Mouse (Mus musculus) hindbrain, embryonic 15.5 days (tissue): Measurements from ENCODE around the gene Cpne5. TPM values are rescaled to one million over a fixed set of nuclear protein-coding genes. Genes with fewer than 3 reads are reported as not detected.

Source experiments
- ATAC-seq: fragments of 200-750 bp; cut with Nextera tagmentation; 2 replicates; pipeline ENCODE4 v1.8.0; 2017; ENCODE audit warnings: low read depth, moderate number of reproducible peaks, moderate TSS enrichment; ENCODE audit not compliant: low FRiP score
- H3K27ac ChIP-seq: fragments of 300-500 bp; sonication (generic); replicated peaks from 2 replicates; pipeline ENCODE4 v1.5.1; 2015; ENCODE audit warnings: mild to moderate bottlenecking, inconsistent platforms
- H3K27me3 ChIP-seq: fragments of 300-500 bp; sonication (generic); 2 replicates; pipeline ENCODE4 v1.6.1; 2015; ENCODE audit warnings: control low read depth, inconsistent platforms
- H3K36me3 ChIP-seq: fragments of 300-500 bp; sonication (generic); 2 replicates; pipeline ENCODE4 v1.6.1; 2015; ENCODE audit warnings: control low read depth, inconsistent platforms
- H3K4me1 ChIP-seq: fragments of 300-500 bp; sonication (generic); replicated peaks from 2 replicates; pipeline ENCODE4 v1.6.1; 2015; ENCODE audit warnings: control low read depth, inconsistent platforms
- H3K4me2 ChIP-seq: fragments of 300-500 bp; sonication (generic); 2 replicates; pipeline ENCODE4 v1.6.1; 2015; ENCODE audit warnings: moderate library complexity, mild to moderate bottlenecking, inconsistent platforms
- H3K4me3 ChIP-seq: fragments of 300-500 bp; sonication (generic); 2 replicates; pipeline ENCODE4 v1.5.1; 2015; ENCODE audit warnings: mild to moderate bottlenecking, inconsistent platforms
- H3K9ac ChIP-seq: fragments of 300-500 bp; sonication (generic); 2 replicates; pipeline ENCODE4 v1.6.1; 2015; ENCODE audit warnings: inconsistent platforms
- H3K9me3 ChIP-seq: fragments of 300-500 bp; sonication (generic); 2 replicates; pipeline ENCODE4 v1.6.1; 2016; ENCODE audit warnings: control low read depth, inconsistent platforms
- WGBS: fragments of 180-500 bp; shearing (Covaris S2); methylation state at CpG from one replicate; pipeline ENCODE4 v1.1.7; 2015; 5-methylcytosine and 5-hydroxymethylcytosine counted together
- polyA plus RNA-seq: library from polyadenylated mRNA; unstranded; fragments of >200 nt; fragmentation: Nextera tagmentation; extraction: Ambion mirVana; gene quantifications from 2 replicates; pipeline ENCODE4 v1.2.1, GENCODE M21; 2015

Cpne5 gene
- polyA plus RNA-seq, 1 experiment from 2014 or later, result 42.6 TPM

DNA sequence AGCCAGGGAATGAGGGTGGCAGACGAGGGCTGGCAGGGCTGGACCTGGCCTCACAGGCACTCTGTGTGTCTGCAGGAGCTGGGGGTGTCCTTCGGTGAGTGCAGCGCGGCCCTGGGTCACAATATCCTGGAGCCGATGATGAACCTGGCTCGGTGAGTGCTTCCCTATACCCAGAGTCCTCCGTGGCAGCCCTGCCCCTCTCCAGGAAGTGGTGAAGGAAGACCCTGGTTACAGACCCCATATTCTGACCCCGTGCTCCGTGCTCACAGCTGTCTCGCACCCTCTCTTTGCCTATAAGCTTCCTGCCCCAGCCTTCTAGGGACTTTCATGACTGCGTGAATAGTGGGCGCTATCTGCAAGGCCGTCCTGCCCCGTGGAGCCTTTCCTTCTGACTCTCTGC lies 90.7 kb downstream of the Cpne5 start:
- Histone ChIP-seq H3K4me1 (no peaks in the 10 kb centered on the region), H3K4me2 (no peak overlapping the region), H3K27me3 (no peaks in the 10 kb centered on the region), H3K27ac (no peak overlapping the region), H3K36me3 (no peaks in the 10 kb centered on the region), H3K4me3 (no peak overlapping the region), H3K9ac (no peak overlapping the region), H3K9me3 (no peaks in the 10 kb centered on the region)
- no peak for ATAC-seq
- WGBS, result 75% methylated on average over 14 of the region's 14 CpGs

GRCm38 (mm10) chr17:29145101-29145500 lies 92.9 kb downstream of the Cpne5 start:
- H3K27ac ChIP-seq, result no peak overlapping the region
- H3K9ac ChIP-seq, result no peak overlapping the region
- no peak for ATAC-seq
- H3K4me1 ChIP-seq, result no peaks in the 10 kb centered on the region
- no peaks in the 10 kb centered on the region for H3K27me3 ChIP-seq
- 92% methylated on average over 12 of the region's 12 CpGs for WGBS
- no peak overlapping the region for H3K4me2 ChIP-seq
- H3K36me3 ChIP-seq, result no peaks in the 10 kb centered on the region
- no peaks in the 10 kb centered on the region for H3K9me3 ChIP-seq
- H3K4me3 ChIP-seq, result no peak overlapping the region

DNA sequence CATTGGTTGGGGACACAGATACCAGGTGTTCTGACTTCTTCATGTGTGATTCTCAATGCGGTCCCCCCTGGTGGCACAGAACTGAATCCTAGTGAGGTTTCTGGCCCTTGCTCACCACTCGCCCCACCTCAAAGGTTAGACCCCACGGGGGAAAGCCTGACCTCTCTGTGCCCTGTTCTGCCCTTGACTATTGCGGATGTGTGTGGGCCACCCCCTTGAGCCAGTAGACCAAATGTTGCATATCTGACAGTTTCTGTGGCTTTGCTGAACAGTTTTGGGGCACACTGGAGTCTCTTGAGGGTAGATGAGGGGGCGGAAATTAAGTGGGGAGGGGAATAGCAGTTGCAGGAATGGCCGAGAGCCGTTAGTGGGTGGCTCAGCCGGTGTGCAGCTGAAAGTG lies 94.7 kb downstream of the Cpne5 start:
- no peak overlapping the region for H3K4me2 ChIP-seq
- H3K36me3 ChIP-seq, result no peaks in the 10 kb centered on the region
- H3K27me3 ChIP-seq, result no peaks in the 10 kb centered on the region
- H3K27ac ChIP-seq, result no peak overlapping the region
- no peaks in the 10 kb centered on the region for H3K9me3 ChIP-seq
- ATAC-seq, result no peak
- WGBS, result 84% methylated on average over 8 of the region's 8 CpGs
- H3K9ac ChIP-seq, result no peak overlapping the region
- no peak overlapping the region for H3K4me3 ChIP-seq
- no peaks in the 10 kb centered on the region for H3K4me1 ChIP-seq

DNA sequence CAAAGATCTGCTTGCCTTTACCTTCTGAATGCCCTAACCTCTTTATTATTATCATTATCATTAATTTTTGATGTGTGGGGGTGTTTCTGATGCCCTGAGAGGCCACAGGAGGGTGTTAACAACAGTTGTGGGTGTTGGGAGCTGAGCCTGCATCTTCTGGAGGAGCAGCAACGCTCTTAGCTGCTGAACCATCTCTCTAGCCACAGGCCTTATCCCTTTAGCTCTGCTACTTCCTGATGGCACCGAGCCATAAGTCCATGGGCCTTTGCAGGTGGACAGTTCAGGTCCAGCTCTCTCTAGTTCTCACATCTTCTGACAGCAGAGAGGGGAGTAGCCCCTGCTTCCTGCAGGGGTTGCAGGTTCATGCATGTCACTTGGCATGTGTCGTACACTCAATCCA lies 96.4 kb downstream of the Cpne5 start:
- 84% methylated on average over 3 of the region's 3 CpGs for WGBS
- Histone ChIP-seq H3K4me2 (no peak overlapping the region), H3K36me3 (no peaks in the 10 kb centered on the region), H3K9ac (no peak overlapping the region), H3K27ac (no peak overlapping the region), H3K4me3 (no peak overlapping the region), H3K4me1 (no peaks in the 10 kb centered on the region), H3K9me3 (no peaks in the 10 kb centered on the region), H3K27me3 (no peaks in the 10 kb centered on the region)
- no peak for ATAC-seq

DNA sequence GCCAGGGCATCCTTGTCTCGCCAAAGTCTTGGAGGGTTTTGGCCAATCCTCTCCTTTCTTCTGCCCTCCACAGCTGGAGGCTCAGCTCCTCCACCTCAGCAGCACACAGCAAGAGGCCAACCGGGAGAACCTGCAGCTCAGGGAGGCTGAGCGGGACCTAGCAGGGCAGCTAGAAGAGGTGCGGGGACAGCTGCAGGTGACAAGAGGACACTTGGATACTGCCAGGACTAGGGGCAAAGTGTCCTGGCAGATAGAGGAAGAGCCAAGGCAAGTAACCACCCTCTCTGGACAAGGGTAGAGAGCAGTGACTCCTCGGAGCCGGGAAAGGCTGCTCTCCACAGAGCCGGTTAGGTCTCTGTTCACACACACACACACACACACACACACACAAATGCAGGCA lies 100.1 kb downstream of the Cpne5 start:
- no peak overlapping the region for H3K9ac ChIP-seq
- WGBS, result 82% methylated on average over 7 of the region's 7 CpGs
- no peaks in the 10 kb centered on the region for H3K27me3 ChIP-seq
- ATAC-seq, result no peak
- no peak overlapping the region for H3K27ac ChIP-seq
- H3K36me3 ChIP-seq, result no peaks in the 10 kb centered on the region
- no peak overlapping the region for H3K4me2 ChIP-seq
- no peak overlapping the region for H3K4me3 ChIP-seq
- no peaks in the 10 kb centered on the region for H3K9me3 ChIP-seq
- no peaks in the 10 kb centered on the region for H3K4me1 ChIP-seq

- no peak overlapping the region for H3K4me3 ChIP-seq
- H3K27ac ChIP-seq, result no peak overlapping the region
- ATAC-seq, result no peak
These were observed 101.7 kb downstream of the Cpne5 start for GRCm38 (mm10) chr17:29136236-29136635.

DNA sequence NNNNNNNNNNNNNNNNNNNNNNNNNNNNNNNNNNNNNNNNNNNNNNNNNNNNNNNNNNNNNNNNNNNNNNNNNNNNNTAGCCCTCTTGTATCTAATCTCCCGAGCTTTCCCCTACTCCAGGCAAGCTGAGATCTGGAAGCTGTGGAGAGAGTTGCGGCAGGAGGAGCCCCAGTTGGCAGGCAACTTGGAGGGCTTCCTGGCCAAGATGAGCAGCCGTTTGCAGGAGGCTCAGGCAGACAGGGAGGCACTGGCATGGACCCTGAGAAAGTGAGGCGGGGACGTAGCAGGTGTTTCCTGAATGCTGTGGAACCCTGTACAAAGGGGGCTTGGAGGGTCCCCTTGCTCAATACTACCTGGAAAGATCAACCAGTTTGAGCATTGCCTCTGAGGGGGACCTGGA lies 102.9 kb downstream of the Cpne5 start:
- no peaks in the 10 kb centered on the region for H3K4me1 ChIP-seq
- H3K27ac ChIP-seq, result no peak overlapping the region
- ATAC-seq, result no peak
- no peak overlapping the region for H3K4me2 ChIP-seq
- H3K4me3 ChIP-seq, result no peak overlapping the region
- H3K9me3 ChIP-seq, result no peaks in the 10 kb centered on the region
- H3K9ac ChIP-seq, result no peak overlapping the region
- no peaks in the 10 kb centered on the region for H3K36me3 ChIP-seq
- no peaks in the 10 kb centered on the region for H3K27me3 ChIP-seq
- 81% methylated on average over 5 of the region's 5 CpGs for WGBS

More at GRCm38 (mm10) chr17:29136236-29136635, 101.7 kb downstream of the Cpne5 start:
- H3K27me3 ChIP-seq, result no peaks in the 10 kb centered on the region
- H3K4me2 ChIP-seq, result no peak overlapping the region
- H3K36me3 ChIP-seq, result no peaks in the 10 kb centered on the region
- no peaks in the 10 kb centered on the region for H3K4me1 ChIP-seq
- WGBS, result 68% methylated on average over 6 of the region's 6 CpGs
- H3K9ac ChIP-seq, result no peak overlapping the region
- no peaks in the 10 kb centered on the region for H3K9me3 ChIP-seq

DNA sequence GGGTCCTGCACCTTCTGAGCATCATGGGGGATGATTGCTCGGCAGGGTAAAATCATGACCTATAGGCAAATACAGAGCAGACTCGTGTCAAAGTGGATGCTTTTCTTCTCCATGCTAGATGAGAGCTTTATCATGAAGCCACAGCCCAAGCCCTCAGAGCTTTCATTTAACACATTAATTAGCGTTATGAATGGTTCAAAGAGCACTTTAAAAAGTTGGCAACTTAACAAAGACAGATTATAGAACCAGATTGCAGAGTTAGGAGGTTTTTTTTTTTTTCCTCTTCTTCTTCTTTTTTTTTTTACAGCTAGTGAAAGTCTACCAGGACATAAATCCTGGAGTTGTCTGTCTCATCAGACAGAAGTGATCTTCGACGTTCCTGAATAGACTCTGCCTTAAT lies 108.6 kb downstream of the Cpne5 start:
- Histone ChIP-seq H3K9me3 (no peaks in the 10 kb centered on the region), H3K4me2 (no peak overlapping the region), H3K36me3 (no peaks in the 10 kb centered on the region), H3K4me1 (no peaks in the 10 kb centered on the region), H3K27me3 (no peaks in the 10 kb centered on the region), H3K27ac (no peak overlapping the region), H3K4me3 (no peak overlapping the region), H3K9ac (no peak overlapping the region)
- no peak for ATAC-seq
- 38% methylated on average over 5 of the region's 5 CpGs for WGBS

DNA sequence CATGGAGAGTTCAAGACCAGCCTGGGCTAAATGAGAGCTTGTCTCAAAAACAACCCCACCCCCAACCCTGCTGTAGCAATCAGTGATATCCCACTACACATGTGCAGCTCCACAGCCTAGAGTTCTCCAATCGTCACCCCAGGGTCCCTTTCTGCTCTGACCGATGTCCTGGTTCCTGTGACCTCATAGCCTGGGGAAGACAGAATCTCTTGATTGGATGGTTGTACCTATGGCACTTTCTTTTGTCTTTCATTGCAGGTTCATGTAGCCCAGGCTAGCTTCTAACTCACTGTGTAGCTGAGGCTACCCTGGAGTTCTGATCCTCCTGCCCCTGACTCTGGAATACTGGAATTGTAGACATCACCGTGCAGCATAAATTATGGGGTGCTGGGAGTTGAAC lies 111.4 kb downstream of the Cpne5 start:
- H3K9me3 ChIP-seq, result no peaks in the 10 kb centered on the region
- no peak overlapping the region for H3K4me3 ChIP-seq
- no peaks in the 10 kb centered on the region for H3K4me1 ChIP-seq
- H3K27ac ChIP-seq, result no peak overlapping the region
- no peak overlapping the region for H3K4me2 ChIP-seq
- no peak overlapping the region for H3K9ac ChIP-seq
- no peaks in the 10 kb centered on the region for H3K36me3 ChIP-seq
- H3K27me3 ChIP-seq, result no peaks in the 10 kb centered on the region
- 96% methylated on average over 3 of the region's 3 CpGs for WGBS
- ATAC-seq, result no peak

DNA sequence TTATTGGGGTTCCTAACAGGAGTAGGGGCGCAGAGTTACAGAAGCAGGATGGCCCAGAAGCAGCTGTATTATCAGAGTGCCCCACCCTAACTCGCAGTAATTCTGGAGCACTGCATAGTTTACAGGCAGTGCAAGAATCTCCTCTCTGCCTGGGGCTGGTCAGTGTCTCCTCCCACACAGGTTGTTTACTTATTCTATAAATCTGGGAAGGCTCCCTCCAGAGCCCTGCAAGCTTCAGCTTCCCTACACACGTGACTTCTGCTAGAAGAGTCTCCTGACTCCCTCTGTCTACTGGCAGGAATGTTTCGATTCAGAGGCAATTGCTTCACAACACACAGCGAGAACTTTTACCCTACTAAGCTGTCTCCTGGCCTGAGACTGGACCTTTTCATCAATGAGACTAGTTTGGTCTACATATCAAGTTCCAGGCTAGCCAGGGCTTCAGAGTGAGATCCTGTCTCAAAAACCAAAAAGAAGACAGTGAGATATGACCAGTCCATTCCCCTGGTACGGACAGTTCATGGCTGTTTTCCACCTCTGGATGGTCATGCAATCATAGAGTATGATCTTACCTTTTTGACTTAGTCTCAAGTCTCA lies 114.3 kb downstream of the Cpne5 start:
- Histone ChIP-seq H3K4me3 (no peak overlapping the region), H3K9ac (no peak overlapping the region), H3K4me2 (no peak overlapping the region)

DNA sequence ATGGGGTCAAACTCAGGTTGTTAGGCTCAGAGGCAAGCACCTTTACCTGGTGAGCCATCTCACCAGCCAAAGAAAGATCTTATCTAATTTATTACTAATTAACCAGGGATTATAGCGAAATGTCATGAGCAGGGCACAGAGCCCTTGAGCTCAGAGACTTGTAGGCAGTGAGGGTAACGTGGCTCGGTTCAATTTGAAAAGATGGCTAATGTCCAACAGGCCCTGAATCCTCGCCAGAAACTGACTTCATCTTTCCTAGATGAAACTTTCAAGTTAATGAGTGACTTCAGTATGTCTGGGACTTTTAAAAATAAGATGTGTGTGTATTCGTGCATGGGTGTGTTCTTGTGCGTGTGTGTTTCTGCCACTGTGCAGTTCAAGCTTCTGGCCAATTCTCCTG lies 115.2 kb downstream of the Cpne5 start:
- Histone ChIP-seq H3K9me3 (no peaks in the 10 kb centered on the region), H3K9ac (no peak overlapping the region), H3K4me3 (no peak overlapping the region), H3K36me3 (no peaks in the 10 kb centered on the region), H3K27me3 (no peaks in the 10 kb centered on the region), H3K27ac (no peak overlapping the region), H3K4me1 (no peaks in the 10 kb centered on the region), H3K4me2 (no peak overlapping the region)
- 70% methylated on average over 6 of the region's 6 CpGs for WGBS
- ATAC-seq, result no peak

More for the DNA sequence above, 114.3 kb downstream of the Cpne5 start:
- no peaks in the 10 kb centered on the region for H3K27me3 ChIP-seq
- no peaks in the 10 kb centered on the region for H3K4me1 ChIP-seq
- no peaks in the 10 kb centered on the region for H3K36me3 ChIP-seq
- H3K27ac ChIP-seq, result no peak overlapping the region
- no peaks in the 10 kb centered on the region for H3K9me3 ChIP-seq
- 77% methylated on average over 6 of the region's 6 CpGs for WGBS
- no peak for ATAC-seq

GRCm38 (mm10) chr17:29120666-29121065 lies 117.3 kb downstream of the Cpne5 start:
- Histone ChIP-seq H3K9me3 (no peaks in the 10 kb centered on the region), H3K4me2 (no peak overlapping the region), H3K4me1 (no peaks in the 10 kb centered on the region), H3K27me3 (no peaks in the 10 kb centered on the region), H3K27ac (no peak overlapping the region), H3K9ac (no peak overlapping the region), H3K36me3 (no peaks in the 10 kb centered on the region), H3K4me3 (no peak overlapping the region)
- no peak for ATAC-seq
- 41% methylated on average over 12 of the region's 12 CpGs for WGBS

DNA sequence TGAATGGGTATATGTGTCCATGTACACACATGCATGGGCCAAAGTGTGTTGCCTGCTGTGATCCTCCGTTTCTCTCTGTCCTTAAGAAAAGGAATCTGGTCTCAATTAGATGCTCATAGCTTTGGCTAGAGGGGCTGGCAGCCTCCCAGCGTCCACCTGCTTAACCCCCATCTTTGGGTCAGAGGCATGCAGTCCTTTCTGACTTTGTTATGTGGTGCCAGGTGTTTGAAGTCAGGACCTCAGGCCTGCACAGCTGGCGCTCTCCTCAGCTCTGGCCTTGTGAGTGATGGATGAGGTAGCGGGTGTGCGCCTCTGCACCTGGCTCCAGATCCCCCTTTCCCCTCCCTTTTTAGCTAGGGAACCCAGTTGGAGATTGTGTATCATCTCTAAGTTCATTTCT lies 119.9 kb downstream of the Cpne5 start:
- Histone ChIP-seq H3K4me2 (no peak overlapping the region), H3K27ac (no peak overlapping the region), H3K4me3 (no peak overlapping the region), H3K36me3 (no peaks in the 10 kb centered on the region), H3K4me1 (no peaks in the 10 kb centered on the region), H3K9me3 (no peaks in the 10 kb centered on the region), H3K9ac (no peak overlapping the region), H3K27me3 (no peaks in the 10 kb centered on the region)
- ATAC-seq, result no peak
- WGBS, result 57% methylated on average over 5 of the region's 5 CpGs
